Mouse (Mus musculus) heart, adult 2 months (tissue): ENCODE measurements around the gene Cct7. TPM values are rescaled to one million over a fixed set of nuclear protein-coding genes. Genes with fewer than 3 reads are reported as not detected.

Source experiments
- DNase-seq, 2 experiments: peaks; one replicate each; pipeline ENCODE4 v3.0.0; 2021
- H3K27ac ChIP-seq: fragments of 200-600 bp; 2 replicates; pipeline ENCODE4 v1.8.1; 2022
- H3K27me3 ChIP-seq: fragments of 200-500 bp; 2 replicates; pipeline ENCODE4 v1.6.1; 2012; ENCODE audit warnings: mild to moderate bottlenecking, low read length, inconsistent platforms, mixed read lengths; ENCODE audit not compliant: control insufficient read depth, insufficient read depth
- H3K36me3 ChIP-seq: fragments of 200-500 bp; 2 replicates; pipeline ENCODE4 v1.6.1; 2012; ENCODE audit warnings: low read length, inconsistent platforms; ENCODE audit not compliant: control insufficient read depth, insufficient read depth
- H3K4me1 ChIP-seq: fragments of 200-500 bp; 2 replicates; pipeline ENCODE4 v1.6.1; 2011; ENCODE audit warnings: low read length; ENCODE audit not compliant: control insufficient read depth, insufficient read depth
- H3K4me3 ChIP-seq: fragments of 200-600 bp; 2 replicates; pipeline ENCODE4 v1.8.1; 2022
- H3K79me2 ChIP-seq: fragments of 200-500 bp; replicated peaks from 2 replicates; pipeline ENCODE4 v1.6.1; 2012; ENCODE audit warnings: mild to moderate bottlenecking, inconsistent platforms, low read length, moderate library complexity, mixed read lengths; ENCODE audit not compliant: control insufficient read depth, insufficient read depth
- H3K9ac ChIP-seq: fragments of 200-500 bp; 2 replicates; pipeline ENCODE4 v1.6.1; 2012; ENCODE audit warnings: low read depth, mild to moderate bottlenecking, control low read depth, inconsistent platforms, low read length, mixed read lengths
- CTCF ChIP-seq: fragments of 200-600 bp; IDR thresholded peaks from 2 replicates; pipeline ENCODE4 v1.8.1; 2022; ENCODE audit warnings: antibody characterized with exemption, mild to moderate bottlenecking, moderate library complexity
- EP300 ChIP-seq: fragments of 200-500 bp; IDR thresholded peaks from 2 replicates; pipeline ENCODE4 v1.6.1; 2011; ENCODE audit warnings: low read depth, low read length, control low read depth; ENCODE audit not compliant: insufficient read depth
- POLR2A ChIP-seq: fragments of 200-500 bp; IDR thresholded peaks from 2 replicates; pipeline ENCODE4 v1.6.1; 2011; ENCODE audit warnings: mild to moderate bottlenecking, low read depth, low read length, control low read depth; ENCODE audit not compliant: insufficient read depth
- WGBS: fragments of 180-500 bp; shearing (Covaris S2); methylation state at CpG from one replicate; pipeline ENCODE4 v1.1.7; 2018; 5-methylcytosine and 5-hydroxymethylcytosine counted together
- intact Hi-C: fragments of 180-260 bp; cut with DNase I; formaldehyde crosslinking; loops from one replicate; pipeline ENCODE4 v1.15.1; 2025
- polyA plus RNA-seq: library from polyadenylated mRNA; depleted of rRNA; stranded (reverse); fragments of >200 nt; gene quantifications from 2 replicates; pipeline ENCODE4 v1.2.3, GENCODE M21; 2012
- total RNA-seq, 2 experiments: library from RNA; stranded (reverse); gene quantifications; 2 replicates each; pipeline ENCODE4 v1.2.3; 2021

Gene Cct7
- total and polyA plus RNA-seq, 3 experiments = 83.7 to 159 (median 144) TPM

DNA sequence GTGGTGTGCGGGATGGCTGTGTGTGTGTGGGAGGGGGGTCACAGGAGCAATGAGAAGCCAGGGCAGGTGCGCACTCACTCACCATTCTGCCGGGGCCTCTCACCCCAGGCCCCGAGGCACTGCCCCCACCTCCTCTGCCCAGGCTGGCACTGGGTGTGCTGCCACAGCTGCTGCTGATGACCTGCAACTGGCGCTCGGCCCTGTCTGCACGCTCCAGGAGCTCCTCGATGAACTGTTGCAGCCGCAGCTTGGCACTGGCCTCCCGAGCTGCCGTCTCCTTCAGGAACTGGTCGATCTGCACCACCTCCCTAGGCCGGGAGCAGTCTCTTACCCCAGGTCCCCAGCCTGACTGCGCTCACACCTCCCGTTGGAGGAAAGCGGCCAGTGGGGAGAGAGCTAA lies 29.4 kb downstream of the Cct7 start:
- Histone ChIP-seq H3K79me2 (no peaks in the 10 kb centered on the region), H3K4me1 (no peaks in the 10 kb centered on the region), H3K27me3 (peaks cover 17% of the 10 kb centered on the region; the same call in 1 of the 2 replicates), H3K36me3 (no peaks in the 10 kb centered on the region), H3K27ac (no peak overlapping the region), H3K4me3 (no peak overlapping the region), H3K9ac (no peak overlapping the region)
- no peak for DNase-seq
- intact Hi-C loops = no loop called here
- TF ChIP-seq EP300 = no peak
- no peak for TF ChIP-seq POLR2A
- TF ChIP-seq CTCF = no peak
- 67% methylated on average over 16 of the region's 16 CpGs for WGBS

DNA sequence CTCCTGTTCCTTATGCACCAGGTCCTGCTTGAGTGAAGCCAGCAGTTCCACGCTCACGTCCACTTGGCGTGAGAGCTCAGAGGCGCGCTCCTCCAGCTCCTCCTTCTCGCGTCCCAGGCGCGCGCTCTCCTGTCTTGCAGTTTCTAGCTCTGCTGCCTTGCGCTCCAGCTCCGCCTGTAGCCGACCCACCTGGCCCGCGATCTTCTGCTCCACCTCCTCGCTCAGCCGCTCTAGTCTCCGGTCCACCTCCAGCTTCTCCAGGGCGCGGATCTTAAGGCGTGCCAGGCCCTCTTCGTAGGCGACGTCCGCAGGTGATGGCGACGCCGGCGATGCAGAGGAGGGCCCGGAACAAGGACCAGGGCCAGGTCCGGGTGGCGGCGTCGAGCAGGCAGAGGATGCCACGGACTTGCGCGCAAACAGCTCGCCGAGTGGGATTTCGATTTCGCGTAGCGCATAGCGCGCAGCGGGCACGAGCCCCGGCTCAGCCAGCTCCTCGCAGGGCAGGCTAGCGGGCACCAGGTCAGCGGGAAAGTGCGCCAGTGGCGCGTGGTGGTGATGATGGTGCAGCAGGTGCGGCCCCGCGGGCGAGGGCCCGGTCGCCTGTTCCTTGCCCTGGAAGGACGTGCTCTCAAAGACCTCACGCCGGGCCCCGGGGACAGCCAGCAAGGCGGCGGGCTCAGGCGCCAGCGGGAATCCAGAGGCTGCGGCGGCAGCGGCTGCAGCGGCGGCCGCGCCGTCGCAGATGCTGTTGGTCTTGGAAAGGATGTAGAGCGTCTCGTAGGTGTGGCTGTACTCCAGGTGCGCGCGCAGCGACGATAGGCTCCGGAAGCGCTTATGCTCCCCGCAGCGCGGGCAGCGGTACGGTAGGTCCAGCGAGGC lies 32.8 kb downstream of the Cct7 start:
- Histone ChIP-seq H3K4me1 (no peaks in the 10 kb centered on the region), H3K4me3 (no peak overlapping the region), H3K27me3 (peaks cover 14% of the 10 kb centered on the region; the same call in 1 of the 2 replicates), H3K36me3 (no peaks in the 10 kb centered on the region), H3K79me2 (no peaks in the 10 kb centered on the region), H3K9ac (no peak overlapping the region), H3K27ac (no peak overlapping the region)
- no peak for TF ChIP-seq EP300
- no peak for DNase-seq
- intact Hi-C loops = no loop called here
- WGBS = 5% methylated on average over 92 of the region's 92 CpGs

- Histone ChIP-seq H3K9ac (no peak overlapping the region), H3K79me2 (no peaks in the 10 kb centered on the region), H3K36me3 (no peaks in the 10 kb centered on the region), H3K4me3 (no peak overlapping the region), H3K27me3 (peaks cover 13% of the 10 kb centered on the region; the same call in 1 of the 2 replicates), H3K27ac (no peak overlapping the region), H3K4me1 (no peaks in the 10 kb centered on the region)
- 67% methylated on average over 2 of the region's 2 CpGs for WGBS
- intact Hi-C loops = no loop called here
- no peak for DNase-seq
- TF ChIP-seq CTCF (no peak), POLR2A (no peak), EP300 (no peak)
Measured at GRCm38 (mm10) chr6:85485738-85486137, 34.4 kb downstream of the Cct7 start.

DNA sequence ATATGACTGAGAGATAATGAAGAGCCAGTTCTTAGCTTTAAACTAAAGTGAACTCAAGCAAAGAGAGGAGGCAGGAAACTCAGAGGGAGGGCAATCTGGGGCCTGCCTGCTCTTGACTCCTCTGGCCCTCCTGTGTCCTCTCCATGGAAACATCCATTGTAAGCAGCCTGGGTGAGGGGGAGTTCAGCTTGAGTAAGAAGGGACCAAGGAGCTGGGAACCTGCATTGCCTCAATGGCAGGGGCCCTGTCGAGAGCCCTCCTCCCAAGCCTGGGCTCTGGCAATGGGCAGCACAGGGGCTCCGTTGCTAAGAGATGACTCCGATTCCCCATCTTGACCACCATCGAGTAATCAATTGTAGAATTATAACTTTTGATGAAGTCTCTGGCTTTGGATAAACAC lies 37.2 kb downstream of the Cct7 start:
- WGBS = 69% methylated on average over 4 of the region's 4 CpGs
- H3K79me2 ChIP-seq = no peaks in the 10 kb centered on the region
- H3K27me3 ChIP-seq = peaks cover 6% of the 10 kb centered on the region; the same call in 1 of the 2 replicates
- no peaks in the 10 kb centered on the region for H3K4me1 ChIP-seq
- H3K9ac ChIP-seq = no peak overlapping the region
- DNase-seq = no peak
- H3K27ac ChIP-seq = no peak overlapping the region
- intact Hi-C loops = no loop called here
- no peaks in the 10 kb centered on the region for H3K36me3 ChIP-seq
- no peak overlapping the region for H3K4me3 ChIP-seq
- TF ChIP-seq CTCF (no peak), POLR2A (no peak), EP300 (no peak)

DNA sequence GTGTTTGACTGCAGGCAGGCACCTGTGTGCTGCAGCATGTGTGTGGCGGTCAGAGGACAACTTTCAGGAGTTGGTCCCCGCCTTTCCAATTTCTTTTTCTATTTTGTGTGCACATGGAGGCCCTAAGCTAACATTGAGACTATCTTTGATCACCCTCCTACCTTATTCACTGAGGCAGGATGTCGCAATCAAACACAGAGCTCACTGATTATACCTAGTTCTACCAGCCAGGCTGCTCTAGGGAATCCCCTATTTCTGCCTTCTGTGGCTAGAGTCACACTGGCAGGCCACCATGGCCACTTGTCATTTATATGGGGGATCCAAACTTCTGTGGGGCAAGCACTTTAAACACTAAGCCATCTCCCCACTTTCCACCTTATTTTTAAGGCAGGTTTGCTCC lies 38.4 kb downstream of the Cct7 start:
- WGBS = 73% methylated on average over 3 of the region's 3 CpGs
- no peak for DNase-seq
- TF ChIP-seq EP300 (no peak), POLR2A (no peak), CTCF (no peak)
- intact Hi-C loops = no loop called here
- no peaks in the 10 kb centered on the region for H3K79me2 ChIP-seq
- H3K4me1 ChIP-seq = no peaks in the 10 kb centered on the region
- H3K27ac ChIP-seq = no peak overlapping the region
- H3K27me3 ChIP-seq = peaks cover under 1% of the 10 kb centered on the region; the same call in 1 of the 2 replicates
- H3K9ac ChIP-seq = no peak overlapping the region
- H3K4me3 ChIP-seq = no peak overlapping the region
- no peaks in the 10 kb centered on the region for H3K36me3 ChIP-seq

DNA sequence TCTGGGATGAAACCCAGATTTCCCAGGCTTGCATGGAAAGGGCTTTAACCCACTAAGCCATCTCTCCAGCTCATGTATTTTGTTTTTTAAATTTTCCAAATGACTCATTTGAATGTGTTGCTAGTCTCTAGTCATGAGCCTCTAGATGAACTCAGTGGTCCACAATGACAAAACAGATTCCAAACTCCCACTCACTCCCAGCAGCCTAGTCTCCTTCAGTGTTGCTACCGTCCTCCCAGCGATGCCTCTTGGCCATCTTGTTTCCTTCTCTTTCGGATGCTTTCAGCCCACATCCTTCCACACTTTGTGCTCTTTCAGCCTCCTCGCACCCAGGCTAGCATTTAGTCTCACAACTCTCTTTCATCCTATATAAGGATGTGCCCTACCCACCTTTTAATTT lies 38.9 kb downstream of the Cct7 start:
- H3K9ac ChIP-seq = no peak overlapping the region
- intact Hi-C loops = no loop called here
- TF ChIP-seq POLR2A (no peak), EP300 (no peak), CTCF (no peak)
- H3K27ac ChIP-seq = no peak overlapping the region
- H3K36me3 ChIP-seq = no peaks in the 10 kb centered on the region
- H3K4me1 ChIP-seq = no peaks in the 10 kb centered on the region
- 81% methylated on average over 4 of the region's 4 CpGs for WGBS
- no peak overlapping the region for H3K4me3 ChIP-seq
- no peak for DNase-seq
- H3K27me3 ChIP-seq = no peaks in the 10 kb centered on the region; the same call in 1 of the 2 replicates
- no peaks in the 10 kb centered on the region for H3K79me2 ChIP-seq
